ENCODE assay signal across 21 mouse cellular contexts in the genomic region with DNA sequence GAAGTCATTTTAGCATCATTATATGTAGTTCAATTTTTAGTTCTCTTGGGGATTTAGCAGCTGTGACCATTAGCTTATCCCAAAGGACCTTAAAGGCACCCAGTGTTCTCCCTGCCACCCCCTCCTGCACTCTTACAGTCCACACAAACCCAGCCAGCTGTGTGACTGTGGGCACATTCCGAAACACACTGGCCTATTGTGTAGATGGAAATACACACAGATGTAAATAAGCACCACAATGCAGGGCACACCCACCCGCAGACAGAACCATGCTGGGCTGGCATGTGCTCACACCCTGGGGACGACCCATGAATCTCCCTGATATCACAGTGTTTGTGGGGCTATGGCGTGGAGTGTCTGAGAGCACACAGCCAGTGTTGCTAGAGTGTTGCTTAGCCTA. TPM values are rescaled to one million over a fixed set of nuclear protein-coding genes. Genes with fewer than 3 reads are reported as not detected.
DNase-seq lines count a peak whose midpoint lies in the region; ATAC-seq lines count a peak whose summit lies in the region.
"Had no signal": no experiment of that assay in that cellular context is flagged by ENCODE, and none has a peak within 500 bp of the region (broad histone marks: within the 10 kb centered on the region; RNA-seq: fewer than 3 reads in every experiment).

No protein-coding gene starts in this region.

- DNase-seq in layer of hippocampus, adult 9-11 months: peak; percentile 72
- no peak for DNase-seq in layer of hippocampus, adult 9-10 months (ENCODE audit: low spot score)
- DNase-seq in midbrain, embryonic 11.5 days (ENCODE audit: low spot score, missing footprints): peak; percentile 31
- DNase-seq in ES-CJ7 (ENCODE audit: low read depth, low spot score): peak; percentile 40
- DNase-seq in telencephalon, adult 2 months (ENCODE audit: low read depth, low spot score): peak; percentile 43
- no peak for DNase-seq in gastrocnemius, postnatal 36 days
- DNase-seq: adrenal gland, adult 2 months; adrenal gland, postnatal 25 days; cerebellum, adult 11-12 months; cerebellum, adult 9-10 months; cerebellum, postnatal 25 days; gastrocnemius, postnatal 14 days; heart, postnatal 10 days; heart, postnatal 4 days had no signal

- H3K27me3 ChIP-seq in midbrain, embryonic 11.5 days (ENCODE audit: control insufficient read depth, insufficient read depth, low read length): no peaks in the 10 kb centered on the region
- no peaks in the 10 kb centered on the region for H3K27me3 ChIP-seq in midbrain, embryonic 15.5 days (replicated peaks)
- H3K27me3 ChIP-seq: embryonic facial prominence, embryonic 12.5 days; forebrain, embryonic 15.5 days; hindbrain, embryonic 12.5 days had no signal

- H3K4me3 ChIP-seq in midbrain, embryonic 11.5 days (ENCODE audit: low read depth, low read length): no peak overlapping the region
- no peak overlapping the region for H3K4me3 ChIP-seq in midbrain, embryonic 15.5 days
- H3K4me3 ChIP-seq: embryonic facial prominence, embryonic 12.5 days; forebrain, embryonic 15.5 days; hindbrain, embryonic 12.5 days had no signal

- H3K36me3 ChIP-seq in midbrain, embryonic 11.5 days (ENCODE audit: control insufficient read depth, insufficient read depth, low read length): no peaks in the 10 kb centered on the region
- H3K36me3 ChIP-seq in midbrain, embryonic 15.5 days (replicated peaks): no peaks in the 10 kb centered on the region
- H3K36me3 ChIP-seq: embryonic facial prominence, embryonic 12.5 days; forebrain, embryonic 15.5 days; hindbrain, embryonic 12.5 days had no signal

- H3K4me1 ChIP-seq in midbrain, embryonic 11.5 days (ENCODE audit: control insufficient read depth, insufficient read depth, low read length): peaks cover 13% of the 10 kb centered on the region
- H3K4me1 ChIP-seq in midbrain, embryonic 15.5 days: peaks cover 5% of the 10 kb centered on the region; the same call in 1 of the 2 replicates
- H3K4me1 ChIP-seq: embryonic facial prominence, embryonic 12.5 days had no signal

- H3K27ac ChIP-seq in midbrain, embryonic 11.5 days (ENCODE audit: low read depth, low read length): no peak overlapping the region
- H3K27ac ChIP-seq in midbrain, embryonic 15.5 days: no peak overlapping the region
- H3K27ac ChIP-seq: embryonic facial prominence, embryonic 12.5 days; forebrain, embryonic 15.5 days; hindbrain, embryonic 12.5 days had no signal

- no peak for ATAC-seq in midbrain, embryonic 11.5 days (ENCODE audit: low FRiP score)
- ATAC-seq in midbrain, embryonic 15.5 days (replicated peaks): no peak
- ATAC-seq: forebrain, embryonic 15.5 days; hindbrain, embryonic 16.5 days; inflammation-experienced regulatory T-cells, adult 6 months had no signal

- no peak overlapping the region for H3K9ac ChIP-seq in midbrain, embryonic 11.5 days (ENCODE audit: low read length)
- no peak overlapping the region for H3K9ac ChIP-seq in midbrain, embryonic 15.5 days
- H3K9ac ChIP-seq: embryonic facial prominence, embryonic 12.5 days; forebrain, embryonic 15.5 days had no signal

- 66% methylated on average over 4 of the region's 4 CpGs for WGBS in midbrain, embryonic 11.5 days
- WGBS in midbrain, embryonic 15.5 days: 63% methylated on average over 4 of the region's 4 CpGs

- no peaks in the 10 kb centered on the region; the same call in 1 of the 2 replicates for H3K9me3 ChIP-seq in midbrain, embryonic 11.5 days (ENCODE audit: control insufficient read depth, low read length)
- H3K9me3 ChIP-seq in midbrain, embryonic 15.5 days: no peaks in the 10 kb centered on the region
- H3K9me3 ChIP-seq: forebrain, embryonic 15.5 days; hindbrain, embryonic 12.5 days had no signal

- intact Hi-C loops in gastrocnemius, postnatal 36 days (cut with DNase I): no loop called here

- no peak overlapping the region for H3K4me2 ChIP-seq in midbrain, embryonic 11.5 days
- no peak overlapping the region for H3K4me2 ChIP-seq in midbrain, embryonic 15.5 days
- H3K4me2 ChIP-seq: embryonic facial prominence, embryonic 12.5 days; forebrain, embryonic 15.5 days; hindbrain, embryonic 12.5 days had no signal

RNA-seq across cellular contexts. Expression of gene Phospho1, which starts 12.1 kb away (rescaled TPM):
- polyA plus RNA-seq in midbrain, embryonic 11.5 days (2014; fragmentation: Nextera tagmentation; extraction: Ambion mirVana): not detected in 2 replicates
- not detected in 2 replicates for polyA plus RNA-seq in midbrain, embryonic 15.5 days (2015; fragmentation: Nextera tagmentation; extraction: Ambion mirVana)
- total RNA-seq in gastrocnemius, postnatal 36 days (2021): 100 to 1,000 TPM; 287 to 314 TPM
- polyA plus RNA-seq: embryonic facial prominence, embryonic 12.5 days; forebrain, embryonic 11.5 days; forebrain, embryonic 15.5 days; hindbrain, embryonic 12.5 days; hindbrain, embryonic 16.5 days; inflammation-experienced regulatory T-cells, adult 6 months had no signal

RNA-seq across cellular contexts. Expression of gene Gngt2, which starts 24.8 kb away (rescaled TPM):
- 4.9 and 5.6 TPM in 2 replicates for polyA plus RNA-seq in midbrain, embryonic 11.5 days (2014; fragmentation: Nextera tagmentation; extraction: Ambion mirVana)
- 2.8 and 3.6 TPM in 2 replicates for polyA plus RNA-seq in midbrain, embryonic 15.5 days (2015; fragmentation: Nextera tagmentation; extraction: Ambion mirVana)
- total RNA-seq in gastrocnemius, postnatal 36 days (2021): 1 to 10 TPM; 4.2 to 5.5 TPM

RNA-seq across cellular contexts. Expression of gene Abi3, which starts 30.1 kb away (rescaled TPM):
- polyA plus RNA-seq in midbrain, embryonic 11.5 days (2014; fragmentation: Nextera tagmentation; extraction: Ambion mirVana): 1.2 and 2.1 TPM in 2 replicates
- polyA plus RNA-seq in midbrain, embryonic 15.5 days (2015; fragmentation: Nextera tagmentation; extraction: Ambion mirVana): 2.0 and 2.9 TPM in 2 replicates
- 1 to 10 TPM; 2.8 to 3.6 TPM for total RNA-seq in gastrocnemius, postnatal 36 days (2021)

Comparison
In these comparisons a context has a peak if more than half of its experiments do, and no peak if none do; other contexts are left out.
1. DNase-seq: peak in layer of hippocampus, adult 9-11 months (single experiment), midbrain, embryonic 11.5 days (single experiment), ES-CJ7 (single experiment) and telencephalon, adult 2 months (single experiment); none in layer of hippocampus, adult 9-10 months (single experiment) and gastrocnemius, postnatal 36 days (0 of 2).